Mouse (Mus musculus) lung, embryonic 14.5 days (tissue): ENCODE measurements at regions not wholly inside any gene's neighbourhood (a gene's known extent, or its start where the extent isn't known, plus 50 kb on each side); places are given as distances from the start of the nearest gene placed in this dataset.

ENCODE experiments used
- ATAC-seq: fragments of 200-750 bp; cut with Nextera tagmentation; 2 replicates; pipeline ENCODE4 v1.8.0; 2017; ENCODE audit warnings: mild to moderate bottlenecking, moderate TSS enrichment, moderate library complexity; ENCODE audit not compliant: insufficient read depth
- DNase-seq: peaks from one replicate; pipeline ENCODE4 v3.0.0-alpha.2; 2015
- H3K27ac ChIP-seq: fragments of 300-500 bp; sonication (generic); 2 replicates; pipeline ENCODE4 v1.5.1; 2014; ENCODE audit warnings: low read depth, mild to moderate bottlenecking, moderate library complexity
- H3K27me3 ChIP-seq: fragments of 300-500 bp; sonication (generic); 2 replicates; pipeline ENCODE4 v1.6.1; 2014; ENCODE audit warnings: low read length, control low read depth; ENCODE audit not compliant: insufficient read depth
- H3K36me3 ChIP-seq: fragments of 300-500 bp; sonication (generic); 2 replicates; pipeline ENCODE4 v1.6.1; 2014; ENCODE audit warnings: control low read depth; ENCODE audit not compliant: insufficient read depth
- H3K4me1 ChIP-seq: fragments of 300-500 bp; sonication (generic); 2 replicates; pipeline ENCODE4 v1.6.1; 2014; ENCODE audit warnings: antibody characterized with exemption, control low read depth; ENCODE audit not compliant: insufficient read depth
- H3K4me2 ChIP-seq: fragments of 300-500 bp; sonication (generic); 2 replicates; pipeline ENCODE4 v1.6.1; 2014; ENCODE audit warnings: mild to moderate bottlenecking
- H3K4me3 ChIP-seq: fragments of 300-500 bp; sonication (generic); 2 replicates; pipeline ENCODE4 v1.5.1; 2014; ENCODE audit warnings: low read depth, low read length
- H3K9ac ChIP-seq: fragments of 300-500 bp; sonication (generic); 2 replicates; pipeline ENCODE4 v1.6.1; 2014
- H3K9me3 ChIP-seq: fragments of 300-500 bp; sonication (generic); 2 replicates; pipeline ENCODE4 v1.6.1; 2016; ENCODE audit warnings: low read depth, low read length, control low read depth
- CTCF ChIP-seq: IDR thresholded peaks from 2 replicates; pipeline ENCODE4 v1.5.1; 2016; ENCODE audit warnings: antibody characterized with exemption, low read depth
- WGBS: fragments of 180-500 bp; shearing (Covaris S2); extraction: QIAGEN DNeasy Blood & Tissue Kit; methylation state at CpG from one replicate; pipeline ENCODE4 v1.1.7; 2014; 5-methylcytosine and 5-hydroxymethylcytosine counted together

- 62% methylated on average over 4 of the region's 4 CpGs for WGBS
- Histone ChIP-seq H3K4me2 (no peak overlapping the region), H3K36me3 (no peaks in the 10 kb centered on the region), H3K27me3 (no peaks in the 10 kb centered on the region), H3K27ac (no peak overlapping the region), H3K9me3 (no peaks in the 10 kb centered on the region), H3K4me3 (no peak overlapping the region), H3K4me1 (no peaks in the 10 kb centered on the region), H3K9ac (no peak overlapping the region)
- ATAC-seq (peak; percentile 14; the same call in 1 of the 2 replicates), DNase-seq (peak; percentile 27)
- no peak for TF ChIP-seq CTCF
These were observed 217.5 kb downstream of the Pten start for GRCm38 (mm10) chr19:32974778-32975240.

GRCm38 (mm10) chr19:32975303-32975702, 218.0 kb downstream of the Pten start:
- no peak for TF ChIP-seq CTCF
- ATAC-seq = no peak
- Histone ChIP-seq H3K4me1 (no peaks in the 10 kb centered on the region), H3K4me3 (no peak overlapping the region), H3K4me2 (no peak overlapping the region), H3K36me3 (no peaks in the 10 kb centered on the region), H3K27me3 (no peaks in the 10 kb centered on the region), H3K27ac (no peak overlapping the region), H3K9ac (no peak overlapping the region), H3K9me3 (no peaks in the 10 kb centered on the region)
- no peak for DNase-seq
- WGBS = 84% methylated on average over 5 of the region's 5 CpGs

GRCm38 (mm10) chr19:32976507-32976906, 219.2 kb downstream of the Pten start:
- no peaks in the 10 kb centered on the region for H3K27me3 ChIP-seq
- no peak overlapping the region for H3K4me3 ChIP-seq
- no peaks in the 10 kb centered on the region for H3K36me3 ChIP-seq
- DNase-seq (no peak), ATAC-seq (no peak)
- no peak overlapping the region for H3K27ac ChIP-seq
- TF ChIP-seq CTCF = no peak
- no peak overlapping the region for H3K4me2 ChIP-seq
- WGBS = 85% methylated on average over 7 of the region's 7 CpGs
- H3K9ac ChIP-seq = no peak overlapping the region
- no peaks in the 10 kb centered on the region for H3K9me3 ChIP-seq
- no peaks in the 10 kb centered on the region for H3K4me1 ChIP-seq

- Histone ChIP-seq H3K27me3 (no peaks in the 10 kb centered on the region), H3K27ac (no peak overlapping the region), H3K36me3 (no peaks in the 10 kb centered on the region), H3K4me1 (no peaks in the 10 kb centered on the region), H3K9ac (no peak overlapping the region), H3K9me3 (no peaks in the 10 kb centered on the region), H3K4me3 (no peak overlapping the region), H3K4me2 (no peak overlapping the region)
- DNase-seq = no peak
- ATAC-seq = no peak
- WGBS = 70% methylated on average over 7 of the region's 7 CpGs
- TF ChIP-seq CTCF = no peak
These were observed 220.9 kb downstream of the Pten start for GRCm38 (mm10) chr19:32978037-32978745.

GRCm38 (mm10) chr19:32980142-32980541, 222.8 kb downstream of the Pten start:
- no peaks in the 10 kb centered on the region for H3K36me3 ChIP-seq
- WGBS = 75% methylated on average over 5 of the region's 5 CpGs
- no peak overlapping the region for H3K4me3 ChIP-seq
- DNase-seq = no peak
- no peak overlapping the region for H3K27ac ChIP-seq
- H3K4me1 ChIP-seq = no peaks in the 10 kb centered on the region
- no peak overlapping the region for H3K9ac ChIP-seq
- H3K9me3 ChIP-seq = no peaks in the 10 kb centered on the region
- no peak for ATAC-seq
- TF ChIP-seq CTCF = no peak
- H3K27me3 ChIP-seq = no peaks in the 10 kb centered on the region
- no peak overlapping the region for H3K4me2 ChIP-seq

GRCm38 (mm10) chr19:32988713-32989112, 231.4 kb downstream of the Pten start:
- Histone ChIP-seq H3K36me3 (no peaks in the 10 kb centered on the region), H3K27ac (no peak overlapping the region), H3K4me1 (no peaks in the 10 kb centered on the region), H3K9ac (no peak overlapping the region), H3K4me3 (no peak overlapping the region), H3K4me2 (no peak overlapping the region), H3K27me3 (no peaks in the 10 kb centered on the region), H3K9me3 (no peaks in the 10 kb centered on the region)
- TF ChIP-seq CTCF = no peak
- WGBS = 59% methylated on average over 5 of the region's 5 CpGs
- ATAC-seq = no peak
- DNase-seq = no peak

DNA sequence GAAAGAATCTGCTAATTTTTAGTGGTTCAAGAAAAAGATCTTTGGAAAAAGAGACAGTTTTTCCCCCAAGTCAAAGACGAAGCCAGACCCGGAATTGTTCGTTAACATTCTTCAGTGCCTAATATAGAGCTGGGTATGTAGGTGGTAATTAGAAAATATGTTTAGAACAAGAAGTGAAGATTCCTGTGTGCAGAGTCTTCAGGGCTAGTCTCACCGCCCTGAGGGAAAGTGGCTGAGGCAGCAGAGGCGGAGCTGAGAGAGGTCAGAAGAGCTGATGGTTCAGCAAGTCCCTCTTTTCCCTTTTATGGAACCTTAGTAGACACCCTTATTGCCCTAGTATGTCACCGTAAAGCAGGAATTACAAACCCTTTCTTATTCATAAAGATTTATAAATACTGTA, 232.0 kb downstream of the Pten start:
- Histone ChIP-seq H3K36me3 (no peaks in the 10 kb centered on the region), H3K27me3 (no peaks in the 10 kb centered on the region), H3K27ac (no peak overlapping the region), H3K9ac (no peak overlapping the region), H3K4me2 (no peak overlapping the region), H3K4me1 (no peaks in the 10 kb centered on the region), H3K9me3 (no peaks in the 10 kb centered on the region), H3K4me3 (no peak overlapping the region)
- no peak for TF ChIP-seq CTCF
- 76% methylated on average over 6 of the region's 6 CpGs for whole genome bisulfite sequencing
- ATAC-seq = no peak
- no peak for DNase-seq
